Mouse (Mus musculus): ENCODE results near the gene Cald1. TPM values are rescaled to one million over a fixed set of nuclear protein-coding genes. Genes with fewer than 3 reads are reported as not detected.

Gene Cald1
- polyA plus RNA-seq, 1 experiment: 403 TPM

- no peak overlapping the region for H3K4me3 ChIP-seq (ENCODE audit: low read depth, low read length)
- no peak overlapping the region for H3K27ac ChIP-seq (ENCODE audit: insufficient read depth, low read length)
- TF ChIP-seq POLR2A (IDR thresholded peaks at IDR 0.05; ENCODE audit: insufficient read depth, low read length) (no peak), EP300 (IDR thresholded peaks at IDR 0.05; ENCODE audit: insufficient read depth, low read depth, low read length) (no peak), CTCF (IDR thresholded peaks at IDR 0.05; ENCODE audit: low read depth, low read length) (no peak)
- no peaks in the 10 kb centered on the region for H3K4me1 ChIP-seq (ENCODE audit: control insufficient read depth, insufficient read depth, low read length)
- no peaks in the 10 kb centered on the region for H3K36me3 ChIP-seq (ENCODE audit: control insufficient read depth, insufficient read depth, low read length, poor library complexity, severe bottlenecking)
- no peak overlapping the region for H3K9ac ChIP-seq (ENCODE audit: low read depth, poor library complexity, severe bottlenecking)
- H3K9me3 ChIP-seq (replicated peaks; ENCODE audit: control insufficient read depth, insufficient read depth, low read length, poor library complexity, severe bottlenecking): no peaks in the 10 kb centered on the region
- no peaks in the 10 kb centered on the region for H3K27me3 ChIP-seq (ENCODE audit: control insufficient read depth, insufficient read depth, low read length, poor library complexity, severe bottlenecking)
These were observed 21.9 kb downstream of the Cald1 start for GRCm38 (mm10) chr6:34620242-34620641.

GRCm38 (mm10) chr6:34622865-34623264 lies 24.6 kb downstream of the Cald1 start:
- Histone ChIP-seq H3K27ac (ENCODE audit: insufficient read depth, low read length) (no peak overlapping the region), H3K4me1 (ENCODE audit: control insufficient read depth, insufficient read depth, low read length) (no peaks in the 10 kb centered on the region), H3K36me3 (ENCODE audit: control insufficient read depth, insufficient read depth, low read length, poor library complexity, severe bottlenecking) (no peaks in the 10 kb centered on the region), H3K4me3 (ENCODE audit: low read depth, low read length) (no peak overlapping the region), H3K27me3 (ENCODE audit: control insufficient read depth, insufficient read depth, low read length, poor library complexity, severe bottlenecking) (no peaks in the 10 kb centered on the region), H3K9ac (ENCODE audit: low read depth, poor library complexity, severe bottlenecking) (no peak overlapping the region), H3K9me3 (replicated peaks; ENCODE audit: control insufficient read depth, insufficient read depth, low read length, poor library complexity, severe bottlenecking) (no peaks in the 10 kb centered on the region)
- no peak for TF ChIP-seq CTCF (IDR thresholded peaks at IDR 0.05; ENCODE audit: low read depth, low read length)
- TF ChIP-seq POLR2A (IDR thresholded peaks at IDR 0.05; ENCODE audit: insufficient read depth, low read length): no peak
- no peak for TF ChIP-seq EP300 (IDR thresholded peaks at IDR 0.05; ENCODE audit: insufficient read depth, low read depth, low read length)

- no peaks in the 10 kb centered on the region for H3K9me3 ChIP-seq (replicated peaks; ENCODE audit: control insufficient read depth, insufficient read depth, low read length, poor library complexity, severe bottlenecking)
- no peak overlapping the region for H3K27ac ChIP-seq (ENCODE audit: insufficient read depth, low read length)
- no peak overlapping the region for H3K9ac ChIP-seq (ENCODE audit: low read depth, poor library complexity, severe bottlenecking)
- no peak for TF ChIP-seq EP300 (IDR thresholded peaks at IDR 0.05; ENCODE audit: insufficient read depth, low read depth, low read length)
- TF ChIP-seq POLR2A (IDR thresholded peaks at IDR 0.05; ENCODE audit: insufficient read depth, low read length): no peak
- no peak for TF ChIP-seq CTCF (IDR thresholded peaks at IDR 0.05; ENCODE audit: low read depth, low read length)
- no peak overlapping the region for H3K4me3 ChIP-seq (ENCODE audit: low read depth, low read length)
- H3K27me3 ChIP-seq (ENCODE audit: control insufficient read depth, insufficient read depth, low read length, poor library complexity, severe bottlenecking): no peaks in the 10 kb centered on the region
- no peaks in the 10 kb centered on the region for H3K36me3 ChIP-seq (ENCODE audit: control insufficient read depth, insufficient read depth, low read length, poor library complexity, severe bottlenecking)
- no peaks in the 10 kb centered on the region for H3K4me1 ChIP-seq (ENCODE audit: control insufficient read depth, insufficient read depth, low read length)
These were observed 25.0 kb downstream of the Cald1 start for GRCm38 (mm10) chr6:34623290-34623689.

GRCm38 (mm10) chr6:34624536-34624935 lies 26.2 kb downstream of the Cald1 start:
- no peak overlapping the region for H3K4me3 ChIP-seq (ENCODE audit: low read depth, low read length)
- no peaks in the 10 kb centered on the region for H3K36me3 ChIP-seq (ENCODE audit: control insufficient read depth, insufficient read depth, low read length, poor library complexity, severe bottlenecking)
- H3K27me3 ChIP-seq (ENCODE audit: control insufficient read depth, insufficient read depth, low read length, poor library complexity, severe bottlenecking): no peaks in the 10 kb centered on the region
- H3K4me1 ChIP-seq (ENCODE audit: control insufficient read depth, insufficient read depth, low read length): no peaks in the 10 kb centered on the region
- no peaks in the 10 kb centered on the region for H3K9me3 ChIP-seq (replicated peaks; ENCODE audit: control insufficient read depth, insufficient read depth, low read length, poor library complexity, severe bottlenecking)
- no peak overlapping the region for H3K27ac ChIP-seq (ENCODE audit: insufficient read depth, low read length)
- TF ChIP-seq EP300 (IDR thresholded peaks at IDR 0.05; ENCODE audit: insufficient read depth, low read depth, low read length) (no peak), POLR2A (IDR thresholded peaks at IDR 0.05; ENCODE audit: insufficient read depth, low read length) (no peak), CTCF (IDR thresholded peaks at IDR 0.05; ENCODE audit: low read depth, low read length) (no peak)
- no peak overlapping the region for H3K9ac ChIP-seq (ENCODE audit: low read depth, poor library complexity, severe bottlenecking)

GRCm38 (mm10) chr6:34626586-34627245 lies 28.4 kb downstream of the Cald1 start:
- Histone ChIP-seq H3K4me1 (ENCODE audit: control insufficient read depth, insufficient read depth, low read length) (no peaks in the 10 kb centered on the region), H3K9ac (ENCODE audit: low read depth, poor library complexity, severe bottlenecking) (no peak overlapping the region), H3K9me3 (replicated peaks; ENCODE audit: control insufficient read depth, insufficient read depth, low read length, poor library complexity, severe bottlenecking) (no peaks in the 10 kb centered on the region), H3K27ac (ENCODE audit: insufficient read depth, low read length) (no peak overlapping the region), H3K36me3 (ENCODE audit: control insufficient read depth, insufficient read depth, low read length, poor library complexity, severe bottlenecking) (no peaks in the 10 kb centered on the region), H3K4me3 (ENCODE audit: low read depth, low read length) (no peak overlapping the region), H3K27me3 (ENCODE audit: control insufficient read depth, insufficient read depth, low read length, poor library complexity, severe bottlenecking) (no peaks in the 10 kb centered on the region)
- TF ChIP-seq POLR2A (IDR thresholded peaks at IDR 0.05; ENCODE audit: insufficient read depth, low read length) (no peak), CTCF (IDR thresholded peaks at IDR 0.05; ENCODE audit: low read depth, low read length) (no peak), EP300 (IDR thresholded peaks at IDR 0.05; ENCODE audit: insufficient read depth, low read depth, low read length) (no peak)

GRCm38 (mm10) chr6:34628131-34628530 lies 29.8 kb downstream of the Cald1 start:
- Histone ChIP-seq H3K9me3 (replicated peaks; ENCODE audit: control insufficient read depth, insufficient read depth, low read length, poor library complexity, severe bottlenecking) (no peaks in the 10 kb centered on the region), H3K4me1 (ENCODE audit: control insufficient read depth, insufficient read depth, low read length) (no peaks in the 10 kb centered on the region), H3K27me3 (ENCODE audit: control insufficient read depth, insufficient read depth, low read length, poor library complexity, severe bottlenecking) (no peaks in the 10 kb centered on the region), H3K27ac (ENCODE audit: insufficient read depth, low read length) (no peak overlapping the region), H3K9ac (ENCODE audit: low read depth, poor library complexity, severe bottlenecking) (no peak overlapping the region), H3K4me3 (ENCODE audit: low read depth, low read length) (no peak overlapping the region), H3K36me3 (ENCODE audit: control insufficient read depth, insufficient read depth, low read length, poor library complexity, severe bottlenecking) (no peaks in the 10 kb centered on the region)
- TF ChIP-seq EP300 (IDR thresholded peaks at IDR 0.05; ENCODE audit: insufficient read depth, low read depth, low read length) (no peak), CTCF (IDR thresholded peaks at IDR 0.05; ENCODE audit: low read depth, low read length) (no peak), POLR2A (IDR thresholded peaks at IDR 0.05; ENCODE audit: insufficient read depth, low read length) (no peak)

All from ES-Bruce4 (cell line).